ENCODE assay signal across 8 mouse cellular contexts in genomic region chr9:41950991-41951451, GRCm38 (mm10).
A peak's percentile ranks its signal among the peaks of the same experiment; 100 is the strongest.
DNase-seq lines count a peak whose midpoint lies in the region; ATAC-seq and TF ChIP-seq lines count a peak whose summit lies in the region.

No protein-coding gene starts in this region.

- H3K4me3 ChIP-seq in E14TG2a.4 (replicated peaks; ENCODE audit: low read length) = peak overlapping the region; percentile 70
- H3K4me3 ChIP-seq in lung, embryonic 15.5 days = peak overlapping the region; percentile 42
- peak overlapping the region; percentile 42 for H3K4me3 ChIP-seq in olfactory bulb, adult 2 months (ENCODE audit: insufficient read depth, low read depth, low read length)
- H3K4me3 ChIP-seq in thymus, adult 2 months (ENCODE audit: control insufficient read depth, insufficient read depth, low read length) = peak overlapping the region; percentile 38

- 1% methylated on average over 21 of the region's 21 CpGs for WGBS in lung, embryonic 15.5 days
- 1% methylated on average over 21 of the region's 21 CpGs for WGBS in olfactory bulb, adult 2 months
- WGBS in thymus, adult 2 months = under 1% methylated on average over 21 of the region's 21 CpGs

- H3K9me3 ChIP-seq in E14TG2a.4 (ENCODE audit: low read length) = no peaks in the 10 kb centered on the region
- no peaks in the 10 kb centered on the region for H3K9me3 ChIP-seq in lung, embryonic 15.5 days

- peak; percentile 75 to 81 for ATAC-seq in hematopoietic stem cell, adult 5-6 weeks (replicated peaks in 1 of 2; ENCODE audit: insufficient read depth in 1 of 2, low FRiP score in 2 of 2, low TSS enrichment in 1 of 2, low read depth in 1 of 2, poor library complexity in 2 of 2, severe bottlenecking in 2 of 2)
- peak; percentile 82 for ATAC-seq in lung, embryonic 15.5 days (ENCODE audit: borderline replicate concordance, extremely low read depth, low FRiP score, low TSS enrichment)

- no peaks in the 10 kb centered on the region for H3K36me3 ChIP-seq in E14TG2a.4 (ENCODE audit: insufficient read depth, low read length)
- H3K36me3 ChIP-seq in lung, embryonic 15.5 days = no peaks in the 10 kb centered on the region
- H3K36me3 ChIP-seq in thymus, adult 2 months (ENCODE audit: control insufficient read depth, insufficient read depth, low read length) = no peaks in the 10 kb centered on the region

- peaks cover 32% of the 10 kb centered on the region for H3K4me1 ChIP-seq in E14TG2a.4 (replicated peaks; ENCODE audit: low read depth, low read length)
- peaks cover 20% of the 10 kb centered on the region for H3K4me1 ChIP-seq in lung, embryonic 15.5 days
- peaks cover 12% of the 10 kb centered on the region for H3K4me1 ChIP-seq in olfactory bulb, adult 2 months (ENCODE audit: control insufficient read depth, insufficient read depth, low read length)
- H3K4me1 ChIP-seq in thymus, adult 2 months (replicated peaks; ENCODE audit: control insufficient read depth, insufficient read depth, low read length) = peaks cover 6% of the 10 kb centered on the region

- peak; percentile 80 for TF ChIP-seq CTCF in E14TG2a.4 (conservative IDR thresholded peaks at IDR 0.05; ENCODE audit: low read length)
- peak; percentile 93 for TF ChIP-seq CTCF in olfactory bulb, adult 2 months (IDR thresholded peaks at IDR 0.05; ENCODE audit: insufficient read depth, low read depth, low read length)
- peak; percentile 90 for TF ChIP-seq CTCF in thymus, adult 2 months (IDR thresholded peaks at IDR 0.05; ENCODE audit: borderline replicate concordance, control insufficient read depth, extremely low read depth, insufficient read depth, low read length, poor library complexity)

- DNase-seq in cerebellum, adult 11-12 months = peak; percentile 64
- DNase-seq in forelimb bud, embryonic 11.5 days (ENCODE audit: low read depth, low spot score) = peak; percentile 97
- peak; percentile 80 for DNase-seq in layer of hippocampus, adult 9-10 months (ENCODE audit: low spot score)
- peak; percentile 87 for DNase-seq in thymus, adult 2 months

- no peak for TF ChIP-seq POLR2A in olfactory bulb, adult 2 months (IDR thresholded peaks at IDR 0.05; ENCODE audit: insufficient read depth, low read depth, low read length)
- peak; percentile 37; the same call in 1 of the 2 replicates for TF ChIP-seq POLR2A in thymus, adult 2 months (IDR thresholded peaks at IDR 0.05; ENCODE audit: control insufficient read depth, extremely low read depth, insufficient read depth, low read length, poor library complexity)

- peak overlapping the region; percentile 91 for H3K27ac ChIP-seq in lung, embryonic 15.5 days
- H3K27ac ChIP-seq in olfactory bulb, adult 2 months (ENCODE audit: insufficient read depth, low read depth, low read length) = peak overlapping the region; percentile 77
- H3K27ac ChIP-seq in thymus, adult 2 months (ENCODE audit: control insufficient read depth, insufficient read depth, low read length) = no peak overlapping the region

- H3K27me3 ChIP-seq in E14TG2a.4 (ENCODE audit: insufficient read depth, low read length) = peaks cover 26% of the 10 kb centered on the region
- peaks cover 9% of the 10 kb centered on the region; the same call in 1 of the 2 replicates for H3K27me3 ChIP-seq in lung, embryonic 15.5 days
- no peaks in the 10 kb centered on the region; the same call in 1 of the 2 replicates for H3K27me3 ChIP-seq in thymus, adult 2 months (ENCODE audit: control insufficient read depth, insufficient read depth, low read length)

- H3K9ac ChIP-seq in lung, embryonic 15.5 days = peak overlapping the region; percentile 49

- H3K4me2 ChIP-seq in lung, embryonic 15.5 days = peak overlapping the region; percentile 77
